Mouse (Mus musculus) frontal cortex, postnatal 36 days (tissue): ENCODE data around the gene Polr3gl.

Source experiments
- DNase-seq, 2 experiments: peaks; one replicate each; pipeline ENCODE4 v3.0.0; 2022; ENCODE audit warnings: low spot score in 2 of 2

Polr3gl gene

DNA sequence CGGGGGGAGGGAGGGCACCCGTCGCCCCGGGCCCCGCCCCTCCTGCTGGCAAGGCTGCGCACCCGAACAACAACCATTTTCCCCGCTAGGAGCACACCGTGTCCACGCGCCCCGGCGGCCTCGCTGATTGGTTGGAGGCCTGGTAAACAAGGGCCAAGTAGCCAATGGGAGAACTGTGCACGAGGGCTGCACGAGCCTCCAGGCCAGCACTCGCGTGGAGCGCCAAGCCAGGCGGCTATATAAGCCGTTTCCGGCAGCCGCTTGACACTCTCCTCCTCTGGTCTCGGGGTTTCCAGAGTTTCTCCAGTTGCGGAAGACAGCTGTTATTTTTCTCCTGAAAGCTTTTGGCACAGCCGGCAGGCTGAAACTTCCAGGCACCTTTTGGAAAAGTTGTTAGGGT, 36.3 kb downstream of the Polr3gl start, which contains the start of gene Txnip:
Txnip (plus strand) TSS at position 264 of the 400 bp plus-strand sequence.
- peak; percentile 94 to 95 for DNase-seq

DNA sequence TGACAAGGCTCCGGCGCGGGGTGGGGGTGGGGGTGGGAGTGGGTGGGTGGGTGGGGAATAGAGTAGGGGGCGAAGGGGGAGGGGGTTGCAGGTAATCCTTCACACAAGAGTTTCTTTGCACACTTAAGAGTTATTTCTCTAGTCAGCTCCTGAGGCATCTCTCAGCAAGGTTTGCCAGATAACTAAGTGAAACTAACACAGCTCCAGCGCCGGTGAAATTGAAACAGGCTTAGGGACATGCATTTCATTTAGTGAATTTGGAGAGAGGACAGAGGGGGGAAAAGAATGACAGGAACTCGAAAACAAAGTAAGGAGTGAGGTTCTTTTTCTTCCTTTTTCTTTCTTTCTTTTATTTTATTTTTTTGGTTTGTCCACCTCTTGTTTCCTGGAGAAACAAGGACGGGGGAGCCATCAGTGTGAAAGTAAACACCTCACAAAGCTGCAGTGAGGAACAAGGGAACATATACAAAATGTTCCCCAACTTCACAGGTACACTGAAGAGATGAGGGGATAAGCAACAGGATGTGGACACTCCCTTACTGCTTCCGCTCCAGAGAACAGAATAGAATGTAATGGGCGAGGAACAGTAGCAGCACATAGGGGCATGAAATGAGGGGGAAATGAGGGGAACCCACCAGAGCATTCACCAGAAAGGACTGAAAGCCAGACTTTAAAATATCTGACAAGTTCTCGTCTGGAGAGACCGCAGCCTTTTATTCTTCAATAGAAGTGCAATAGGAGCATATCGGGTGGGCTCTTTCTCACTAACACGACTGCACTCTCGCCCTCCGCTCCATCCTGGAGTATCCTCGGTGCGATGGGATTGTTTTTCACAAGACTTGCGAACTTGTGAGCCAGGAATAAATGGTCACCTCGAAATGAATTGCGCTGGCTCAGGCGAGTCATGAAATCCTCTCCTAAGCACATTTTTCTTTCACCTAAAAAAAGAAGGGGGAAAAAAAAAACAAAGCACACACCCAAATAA, 37.0 kb downstream of the Polr3gl start:
- DNase-seq: no peak

DNA sequence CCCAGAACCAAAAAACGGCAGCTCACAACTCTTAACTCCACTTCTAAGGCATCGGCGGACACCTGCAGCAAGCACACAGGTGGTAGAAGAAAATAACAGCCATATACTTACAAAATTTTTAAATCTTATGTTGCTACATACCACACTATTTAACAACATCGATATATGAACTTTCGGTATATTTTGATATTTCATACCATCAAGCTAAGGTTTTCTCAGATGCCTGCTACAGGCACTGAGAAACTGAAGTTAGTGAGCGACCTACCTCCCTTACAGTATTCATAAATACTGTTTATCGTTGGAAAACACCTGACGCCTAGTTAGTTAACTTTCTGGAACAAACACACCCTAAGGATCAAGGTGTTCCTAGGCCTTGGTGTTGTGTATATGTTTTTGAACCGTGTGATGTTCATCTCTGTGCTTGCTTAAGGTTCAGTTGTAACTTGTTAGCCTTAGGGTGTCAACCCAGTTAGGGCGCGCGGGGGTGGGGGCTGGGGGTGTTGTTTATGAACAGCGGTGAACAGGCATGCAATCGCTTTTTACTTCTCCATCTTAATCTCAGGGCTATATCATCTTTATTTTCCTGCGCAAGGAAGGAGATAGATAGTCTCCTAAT, 37.9 kb downstream of the Polr3gl start:
- DNase-seq: no peak

DNA sequence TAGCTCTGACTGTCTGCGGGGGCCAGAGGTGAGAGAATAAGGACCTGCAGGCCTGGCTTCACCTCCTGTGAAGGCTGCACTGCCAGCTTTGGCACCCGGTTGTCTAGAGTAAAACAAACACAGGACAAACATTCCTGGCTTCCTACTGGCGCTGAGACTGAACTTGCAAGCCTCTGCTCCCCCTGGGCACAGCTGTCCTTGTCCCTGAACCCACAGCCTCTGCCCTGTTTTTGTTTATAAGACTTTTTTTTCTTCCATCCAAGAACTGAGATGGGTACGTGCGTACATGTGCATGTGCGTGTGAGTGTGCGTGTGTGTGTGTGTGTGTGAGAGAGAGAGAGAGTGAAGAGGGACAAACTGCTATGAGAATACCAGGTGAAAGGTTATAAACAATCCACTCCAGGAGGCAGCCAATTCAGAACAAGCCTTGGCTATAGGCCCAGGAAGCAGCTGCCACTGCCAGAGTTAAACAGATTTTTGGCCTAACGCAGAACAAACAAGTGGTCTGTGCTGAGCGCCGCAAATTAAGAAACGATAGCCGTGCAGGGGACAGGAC, 38.9 kb downstream of the Polr3gl start:
- no peak for DNase-seq

DNA sequence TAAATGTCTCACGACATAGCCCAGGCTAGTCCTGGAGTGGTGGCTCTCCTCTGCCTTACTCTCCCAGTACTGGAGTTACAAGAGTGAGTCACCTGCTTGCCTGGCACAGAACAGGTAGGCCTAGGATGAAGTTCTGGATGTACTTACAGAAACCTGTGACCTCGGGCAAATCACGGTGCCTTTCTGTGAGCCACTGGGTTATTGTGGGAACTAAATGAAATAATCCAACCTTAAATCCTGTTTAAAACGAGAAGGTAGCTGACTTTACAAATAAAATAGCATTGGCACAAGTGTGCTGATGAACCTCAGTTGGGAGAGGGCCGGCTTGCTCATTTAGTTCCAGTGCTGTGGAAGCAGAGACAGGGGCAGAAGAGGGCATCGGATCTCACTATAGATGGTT, 39.7 kb downstream of the Polr3gl start:
- DNase-seq: no peak

DNA sequence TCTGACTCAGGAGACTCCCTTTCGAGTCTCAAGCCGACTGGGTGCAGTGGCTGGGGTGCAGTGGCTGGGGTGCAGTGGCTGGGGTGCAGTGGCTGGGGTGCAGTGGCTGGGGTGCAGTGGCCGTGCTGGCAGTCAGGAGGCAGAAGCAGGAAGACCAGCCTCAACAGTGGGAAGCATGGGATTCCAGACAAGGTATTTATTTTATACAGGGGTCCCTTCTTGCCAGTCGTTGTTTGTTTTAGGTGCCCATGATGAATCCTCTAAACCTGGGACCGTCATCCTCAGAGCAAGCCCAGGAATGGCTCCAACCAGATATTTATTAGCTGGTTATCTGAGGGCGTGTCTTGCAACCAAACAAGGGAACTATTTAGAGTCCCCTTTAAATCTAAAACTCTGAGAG, 40.4 kb downstream of the Polr3gl start:
- DNase-seq: no peak

DNA sequence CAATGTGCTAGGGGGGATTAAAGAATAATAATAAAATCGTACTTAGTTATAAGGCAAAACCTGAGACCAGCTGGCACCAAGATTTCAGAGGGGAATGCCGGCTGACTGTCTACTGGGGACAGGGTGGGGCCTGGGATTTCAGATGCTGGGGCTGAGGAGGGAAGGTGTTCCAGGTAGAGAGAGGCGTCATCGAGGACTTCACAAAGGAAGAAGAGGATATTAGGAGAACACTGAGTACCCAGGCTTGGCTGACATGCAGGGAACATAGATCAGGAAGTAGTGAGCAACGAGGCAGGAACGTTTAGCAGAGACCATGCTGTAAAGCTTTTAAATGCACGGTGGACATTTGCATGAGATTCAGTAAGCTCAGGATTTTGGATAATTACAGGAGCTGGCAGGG, 42.1 kb downstream of the Polr3gl start:
- no peak for DNase-seq

DNA sequence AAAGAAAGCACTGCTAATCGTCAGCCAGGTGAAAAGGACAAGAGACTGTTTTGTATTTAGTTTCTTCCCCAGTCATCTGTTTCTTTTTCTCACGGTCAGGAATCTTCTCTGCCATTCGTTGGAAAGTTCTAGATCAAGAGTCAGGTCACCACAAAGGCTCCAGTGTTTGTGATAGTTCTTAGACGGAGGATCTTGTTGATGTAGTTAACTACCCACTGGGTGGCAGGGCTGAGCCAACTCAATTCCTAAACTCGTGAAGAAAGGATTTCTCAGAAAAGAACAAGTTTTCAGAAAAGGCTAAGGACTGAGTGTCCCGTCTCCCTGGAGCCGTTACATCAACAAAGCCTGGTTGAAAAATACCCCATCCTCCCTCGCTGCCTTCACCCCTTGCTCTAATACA, 42.8 kb downstream of the Polr3gl start:
- DNase-seq: peak; percentile 46 to 56

DNA sequence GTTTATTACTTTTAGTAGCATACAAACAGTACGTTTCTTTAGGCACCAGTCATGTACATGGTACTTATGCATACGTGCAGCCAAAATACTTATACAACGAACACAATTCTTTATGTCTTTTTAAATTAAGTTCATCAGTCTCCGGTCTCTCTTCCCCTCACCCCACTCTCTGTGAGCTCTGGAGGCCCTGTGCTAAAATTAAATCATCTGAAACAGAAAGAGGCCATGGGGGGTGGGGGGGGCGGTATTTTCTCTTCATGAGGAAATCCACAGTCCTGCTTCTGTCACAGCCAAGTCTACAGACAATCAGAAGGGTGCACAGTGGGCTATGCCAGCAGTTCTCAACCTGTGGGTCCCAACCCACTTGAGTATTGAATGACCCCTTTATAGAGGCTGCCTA, 44.6 kb downstream of the Polr3gl start:
- DNase-seq: no peak

DNA sequence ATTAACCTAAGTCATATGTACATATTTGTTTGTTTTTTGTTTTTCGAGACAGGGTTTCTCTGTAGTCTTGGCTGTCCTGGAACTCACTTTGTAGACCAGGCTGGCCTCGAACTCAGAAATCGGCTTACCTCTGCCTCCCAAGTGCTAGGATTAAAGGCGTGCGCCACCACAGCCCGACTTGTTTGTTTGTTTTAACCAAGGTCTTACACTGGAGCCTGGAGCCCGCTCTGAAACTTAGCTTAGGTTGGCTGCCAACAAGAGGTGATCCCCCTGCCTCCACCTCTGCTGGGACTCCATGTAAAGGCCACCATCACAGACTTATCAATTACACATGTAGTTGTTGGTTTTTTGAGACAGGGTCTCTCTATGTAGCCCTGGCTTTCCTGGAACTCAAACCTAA, 45.2 kb downstream of the Polr3gl start:
- no peak for DNase-seq

DNA sequence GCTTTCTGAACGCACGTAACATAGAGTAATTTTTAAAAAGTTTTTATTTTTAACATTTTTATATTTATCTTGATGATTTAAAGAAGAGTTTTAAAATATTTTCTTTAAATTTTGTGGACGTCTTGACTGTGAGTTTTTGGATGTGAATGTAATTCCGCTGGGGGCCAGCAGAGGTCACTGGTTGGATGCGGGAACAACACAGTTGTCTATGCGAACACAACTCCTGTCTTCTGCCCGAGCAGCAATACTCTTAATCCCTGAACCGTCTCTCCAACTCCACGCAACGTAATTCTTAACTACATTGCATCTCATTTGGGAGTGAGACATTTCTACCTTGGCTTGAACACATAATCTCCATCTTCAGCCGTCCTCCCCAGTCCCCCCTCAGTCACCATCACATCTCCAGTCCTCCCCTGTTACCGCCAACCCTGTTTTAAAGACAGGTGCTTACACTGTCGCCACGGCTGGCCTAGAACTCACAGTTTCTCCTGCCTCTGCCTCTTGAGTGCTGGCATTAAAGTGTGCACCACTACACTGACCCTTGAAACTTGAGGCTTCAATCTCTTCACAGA, 46.5 kb downstream of the Polr3gl start:
- DNase-seq: peak; percentile 79 to 83

DNA sequence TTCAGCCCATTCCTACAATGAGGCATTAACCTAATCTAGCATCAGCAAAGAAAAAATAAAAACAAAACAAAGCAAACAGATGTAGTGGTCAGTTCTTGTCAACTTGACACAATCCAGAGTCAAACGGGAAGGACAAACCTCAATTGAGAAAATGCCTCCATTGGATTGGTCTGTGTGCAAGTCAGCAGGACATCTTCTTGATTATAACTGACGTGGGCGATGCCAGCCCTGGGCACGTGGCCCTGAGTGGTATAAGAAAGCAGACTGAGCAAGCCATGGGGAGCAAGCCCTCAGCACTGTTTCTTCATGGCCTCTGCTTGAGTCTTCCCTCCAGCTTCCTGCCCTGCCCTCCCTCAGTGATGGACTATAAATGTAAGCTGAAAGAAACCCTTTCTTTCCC, 47.1 kb downstream of the Polr3gl start:
- DNase-seq: no peak

DNA sequence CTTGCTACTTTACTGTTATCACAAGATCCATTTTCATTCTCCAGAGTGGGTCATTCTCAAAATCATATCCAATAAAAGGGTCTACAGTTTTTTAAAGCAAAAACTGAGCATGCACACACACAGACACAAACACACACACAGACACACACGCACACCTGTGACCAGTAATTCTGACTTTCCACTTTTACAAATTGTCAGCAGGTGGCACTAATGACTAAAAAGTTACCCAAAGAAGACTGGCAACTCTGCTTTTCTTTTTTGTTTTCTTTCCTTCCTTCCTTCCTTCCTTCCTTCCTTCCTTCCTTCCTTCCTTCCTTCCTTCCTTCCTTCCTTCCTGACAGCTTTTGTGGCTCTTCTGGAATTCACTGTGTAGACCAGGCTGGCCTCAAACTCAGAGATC, 48.4 kb downstream of the Polr3gl start:
- no peak for DNase-seq

DNA sequence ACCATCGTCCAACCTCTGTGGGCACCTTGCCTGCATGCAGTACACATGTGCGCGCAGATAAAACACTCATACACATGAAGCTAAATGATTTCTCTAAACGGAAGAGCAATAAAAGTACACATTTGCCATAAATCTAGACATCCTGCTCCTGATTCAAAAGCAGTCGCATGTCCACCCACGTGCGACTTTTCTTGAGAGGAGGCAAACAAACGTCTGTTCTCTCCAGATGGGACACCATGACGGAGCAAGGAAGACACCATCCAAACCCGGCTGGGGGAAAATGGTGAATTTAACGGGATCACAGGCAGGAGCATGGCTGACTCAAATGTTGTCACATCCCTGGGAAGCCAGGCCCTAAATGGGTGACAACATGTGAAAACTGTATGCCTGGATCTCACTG, 50.6 kb downstream of the Polr3gl start:
- DNase-seq: peak; percentile 48 to 58

DNA sequence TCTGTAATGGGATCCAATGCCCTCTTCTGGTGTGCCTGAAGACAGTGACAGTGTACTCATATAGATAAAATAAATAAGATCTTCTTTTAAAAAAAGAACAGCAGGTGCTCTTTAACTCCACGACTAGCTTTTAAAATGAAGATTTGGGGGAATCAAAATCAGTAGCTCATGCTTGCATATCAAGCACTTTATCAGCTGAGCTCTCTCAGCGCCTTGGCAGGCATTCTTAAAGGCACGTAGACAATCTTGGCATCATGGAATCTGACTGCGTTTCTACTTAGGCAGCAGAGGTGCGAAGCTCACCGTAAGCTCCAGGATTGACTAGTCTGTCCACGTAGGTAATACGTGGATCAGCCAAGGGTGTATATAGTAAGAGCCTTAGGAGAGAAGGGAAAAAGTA, 51.4 kb downstream of the Polr3gl start:
- DNase-seq: no peak

DNA sequence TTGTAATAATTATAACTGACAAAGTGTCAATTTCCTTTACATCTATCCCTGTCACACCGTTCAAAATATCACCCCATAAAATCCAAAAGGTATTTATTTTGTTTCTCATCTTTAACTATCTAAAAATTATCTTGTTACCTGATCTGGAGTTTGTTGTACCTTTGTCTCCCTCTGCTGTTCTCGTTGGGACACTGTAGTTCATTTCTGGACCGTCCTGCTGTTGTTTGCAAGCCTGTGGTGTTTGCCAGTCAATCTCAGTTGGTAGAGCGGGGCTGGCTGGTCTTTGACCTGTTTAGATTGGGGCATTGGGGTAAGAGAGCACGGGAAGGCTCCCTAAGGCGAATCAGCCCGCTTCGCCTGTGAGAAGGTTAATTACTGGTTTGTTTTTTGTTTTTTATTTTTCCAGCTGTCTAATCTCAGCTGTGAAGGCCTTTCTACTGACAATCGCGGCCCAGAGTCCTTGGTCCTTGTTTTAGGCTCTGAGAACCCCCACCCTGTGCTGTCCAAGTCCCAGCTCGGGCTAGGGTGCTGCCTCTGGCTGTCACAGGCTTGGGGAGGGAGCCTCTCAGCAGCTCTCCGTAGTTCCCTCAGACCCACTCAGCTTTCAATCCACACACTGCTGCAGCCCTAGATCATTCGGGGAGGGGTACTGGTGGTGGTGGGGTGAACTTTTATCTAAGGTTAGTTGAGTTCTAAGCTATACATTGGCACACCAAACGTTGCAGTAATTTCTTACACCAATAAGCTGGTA, 52.5 kb downstream of the Polr3gl start:
- DNase-seq: no peak

DNA sequence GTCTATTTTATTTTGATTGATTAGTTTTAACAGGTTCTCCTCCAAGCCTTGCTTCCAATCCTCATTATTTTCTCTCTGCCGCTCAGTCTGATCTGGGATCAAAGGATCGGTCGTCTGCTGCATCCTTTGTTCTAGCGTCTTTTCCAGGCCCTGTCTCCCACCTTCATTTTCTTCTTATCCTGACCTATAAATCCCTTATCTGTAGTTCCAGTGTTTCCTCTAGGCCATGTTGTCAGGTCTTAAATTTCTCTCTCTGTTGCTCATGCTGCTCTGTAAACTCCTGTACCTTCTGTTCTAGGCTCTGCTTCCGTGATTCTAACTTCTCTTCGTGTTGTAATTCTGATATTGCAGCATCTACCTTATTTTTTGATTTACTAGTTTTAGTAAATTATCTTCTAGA, 53.2 kb downstream of the Polr3gl start:
- no peak for DNase-seq

DNA sequence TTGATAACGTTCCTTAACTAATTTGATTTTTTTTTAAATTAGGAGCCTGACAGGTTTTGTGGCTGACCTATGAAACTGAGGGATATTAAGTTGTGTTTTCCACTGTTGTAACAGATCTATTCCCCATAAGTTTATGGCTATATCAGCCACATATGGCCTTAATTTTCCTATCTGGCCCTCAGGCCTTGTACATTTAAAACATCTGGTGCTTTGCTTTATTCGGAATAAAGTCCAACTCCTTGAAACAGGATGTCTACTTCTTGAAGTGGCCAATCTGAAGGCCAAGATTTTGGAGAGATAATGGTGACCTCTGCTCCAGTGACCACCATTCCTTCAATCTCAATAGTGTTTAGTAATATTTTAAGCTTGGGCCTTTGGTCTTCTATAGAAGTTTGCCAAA, 54.7 kb downstream of the Polr3gl start:
- DNase-seq: no peak

DNA sequence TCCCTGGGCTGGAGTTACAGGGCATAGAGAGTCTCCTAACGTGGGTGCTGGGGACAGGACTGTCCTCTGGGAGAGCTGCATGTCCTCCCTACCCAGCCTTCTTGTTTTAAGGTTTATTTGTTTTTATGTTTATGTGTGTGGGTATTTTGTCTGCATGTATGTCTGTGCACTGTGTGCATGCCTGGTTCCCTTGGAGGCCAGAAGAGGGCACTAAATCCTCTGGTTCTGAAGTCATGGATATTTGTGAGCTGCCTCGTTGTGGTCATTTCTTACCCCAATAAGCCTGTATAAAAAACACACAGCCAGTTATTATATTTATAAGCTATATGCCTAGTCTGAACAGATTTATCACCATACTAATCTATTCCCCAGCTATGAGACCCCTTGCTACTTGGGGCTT, 59.7 kb downstream of the Polr3gl start:
- no peak for DNase-seq

DNA sequence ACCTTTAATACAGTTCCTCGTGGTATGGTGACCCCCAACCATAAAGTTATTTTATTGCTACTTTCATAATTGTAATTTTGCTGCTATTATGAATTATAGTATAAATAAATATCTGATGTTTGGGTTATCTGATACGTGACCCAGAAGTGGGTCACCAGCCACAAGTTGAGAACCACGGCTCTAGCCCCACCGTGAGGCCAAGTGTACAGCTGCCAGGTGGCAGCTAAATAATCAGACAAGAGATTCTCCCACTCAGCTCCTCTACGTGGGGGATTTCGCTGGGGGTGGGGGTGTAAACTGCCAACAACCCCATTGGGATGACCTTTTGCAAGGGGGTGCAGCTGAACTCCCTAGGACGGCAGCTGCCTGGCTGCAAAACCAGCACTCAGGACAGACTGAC, 61.9 kb downstream of the Polr3gl start:
- DNase-seq: no peak

DNA sequence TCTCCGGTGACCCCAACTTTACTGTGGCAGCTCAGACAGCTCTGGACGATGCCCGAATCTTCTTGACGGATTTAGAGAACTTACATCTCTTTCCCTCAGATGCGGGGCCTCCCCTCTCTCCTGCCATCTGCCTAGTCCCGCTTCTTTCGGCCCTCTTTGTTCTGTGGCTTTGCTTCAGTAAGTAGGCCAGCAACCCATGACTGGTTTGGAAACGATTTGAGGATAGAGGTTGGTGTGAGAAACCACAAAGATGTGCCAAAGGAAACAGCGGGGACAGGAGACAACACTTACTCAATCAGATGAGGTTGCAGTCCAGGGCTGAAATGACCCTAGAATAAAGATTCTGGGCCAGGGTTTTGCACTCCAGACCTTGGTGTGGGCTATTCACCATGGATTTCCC, 65.5 kb downstream of the Polr3gl start:
- DNase-seq: no peak
